Mouse (Mus musculus) midbrain, embryonic 13.5 days (tissue): ENCODE results near the gene Kctd7. TPM values are rescaled to one million over a fixed set of nuclear protein-coding genes. Genes with fewer than 3 reads are reported as not detected.
A peak's percentile ranks its signal among the peaks of the same experiment; 100 is the strongest.

Source experiments
- ATAC-seq: fragments of 200-750 bp; cut with Nextera tagmentation; 2 replicates; pipeline ENCODE4 v1.8.0; 2017; ENCODE audit warnings: mild to moderate bottlenecking, moderate TSS enrichment, moderate library complexity
- H3K27ac ChIP-seq: fragments of 300-500 bp; sonication (generic); 2 replicates; pipeline ENCODE4 v1.5.1; 2015; ENCODE audit warnings: inconsistent platforms, mild to moderate bottlenecking, moderate library complexity
- H3K27me3 ChIP-seq: fragments of 300-500 bp; sonication (generic); 2 replicates; pipeline ENCODE4 v1.6.1; 2015; ENCODE audit warnings: mild to moderate bottlenecking, inconsistent platforms
- H3K36me3 ChIP-seq: fragments of 300-500 bp; sonication (generic); 2 replicates; pipeline ENCODE4 v1.6.1; 2015; ENCODE audit warnings: mild to moderate bottlenecking, inconsistent platforms
- H3K4me1 ChIP-seq: fragments of 300-500 bp; sonication (generic); replicated peaks from 2 replicates; pipeline ENCODE4 v1.6.1; 2015; ENCODE audit warnings: inconsistent platforms
- H3K4me2 ChIP-seq: fragments of 300-500 bp; sonication (generic); replicated peaks from 2 replicates; pipeline ENCODE4 v1.6.1; 2015; ENCODE audit warnings: moderate library complexity, mild to moderate bottlenecking, inconsistent platforms
- H3K4me3 ChIP-seq: fragments of 300-500 bp; sonication (generic); replicated peaks from 2 replicates; pipeline ENCODE4 v1.5.1; 2015; ENCODE audit warnings: mild to moderate bottlenecking, inconsistent platforms
- H3K9ac ChIP-seq: fragments of 300-500 bp; sonication (generic); replicated peaks from 2 replicates; pipeline ENCODE4 v1.6.1; 2015; ENCODE audit warnings: mild to moderate bottlenecking, inconsistent platforms
- H3K9me3 ChIP-seq: fragments of 300-500 bp; sonication (generic); 2 replicates; pipeline ENCODE4 v1.6.1; 2016; ENCODE audit warnings: mild to moderate bottlenecking, inconsistent platforms
- WGBS: fragments of 180-500 bp; shearing (Covaris S2); methylation state at CpG from one replicate; pipeline ENCODE4 v1.1.7; 2015; 5-methylcytosine and 5-hydroxymethylcytosine counted together
- polyA plus RNA-seq: library from polyadenylated mRNA; unstranded; fragments of >200 nt; fragmentation: Nextera tagmentation; extraction: Ambion mirVana; gene quantifications from 2 replicates; pipeline ENCODE4 v1.2.1, GENCODE M21; 2015

The Kctd7 gene
- 11.0 and 12.2 TPM in 2 replicates for polyA plus RNA-seq

DNA sequence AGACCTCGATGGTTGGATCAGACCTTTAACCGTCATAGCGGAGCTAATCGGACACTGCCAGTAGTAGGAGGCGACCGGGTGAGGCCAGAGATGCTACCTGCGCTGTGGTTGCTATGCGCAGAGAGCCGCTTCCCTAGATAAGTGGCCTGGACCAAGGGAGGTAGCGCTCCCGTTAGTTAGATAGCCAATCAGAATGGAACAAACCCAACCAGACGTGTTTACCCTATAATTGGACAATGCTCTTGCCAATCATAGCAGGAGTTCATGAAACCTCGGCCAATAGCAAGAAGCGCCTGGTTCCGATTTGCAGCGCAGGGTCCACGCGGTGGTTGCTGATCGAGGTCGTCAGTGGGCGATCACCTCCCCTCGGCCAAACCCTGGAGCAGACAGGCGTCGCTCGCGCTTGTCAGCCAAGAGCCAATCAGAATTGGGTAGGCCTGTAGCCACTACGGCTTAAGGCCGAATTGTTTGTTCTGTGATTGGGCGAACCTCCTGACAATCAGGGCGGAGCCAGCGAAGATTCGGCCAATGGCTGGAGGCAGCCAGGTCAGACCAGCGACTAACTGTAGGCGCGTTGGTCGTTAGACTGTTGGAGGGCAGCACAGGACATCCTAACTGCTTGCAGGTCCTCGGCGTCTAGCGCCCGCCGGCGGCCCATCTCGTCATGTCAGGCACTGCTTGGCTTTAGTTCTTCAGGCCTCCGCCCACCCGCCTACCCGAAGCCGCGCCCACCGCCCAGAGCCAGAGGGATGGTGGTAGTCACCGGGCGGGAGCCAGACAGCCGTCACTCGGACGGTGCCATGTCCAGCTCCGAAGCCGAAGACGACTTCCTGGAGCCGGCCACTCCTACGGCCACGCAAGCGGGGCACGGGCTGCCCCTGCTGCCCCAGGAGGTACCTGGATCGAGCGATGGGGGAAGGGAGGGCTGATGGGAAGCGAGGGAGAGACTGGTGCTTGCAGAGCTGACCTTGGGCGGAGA, at the start of gene Kctd7:
Gene Kctd7 (plus strand): TSS at position 528 of the 979 bp plus-strand sequence.
- under 1% methylated on average over 66 of the region's 66 CpGs for WGBS
- no peaks in the 10 kb centered on the region for H3K9me3 ChIP-seq
- peaks cover 12% of the 10 kb centered on the region for H3K36me3 ChIP-seq
- ATAC-seq: peak; percentile 98
- H3K4me2 ChIP-seq: peak within 1 kb of the TSS; percentile 84
- no peaks in the 10 kb centered on the region for H3K27me3 ChIP-seq
- peak within 1 kb of the TSS; percentile 90 for H3K27ac ChIP-seq
- H3K4me1 ChIP-seq: peaks cover 30% of the 10 kb centered on the region
- H3K9ac ChIP-seq: peak within 1 kb of the TSS; percentile 86
- peak within 1 kb of the TSS; percentile 71 for H3K4me3 ChIP-seq

DNA sequence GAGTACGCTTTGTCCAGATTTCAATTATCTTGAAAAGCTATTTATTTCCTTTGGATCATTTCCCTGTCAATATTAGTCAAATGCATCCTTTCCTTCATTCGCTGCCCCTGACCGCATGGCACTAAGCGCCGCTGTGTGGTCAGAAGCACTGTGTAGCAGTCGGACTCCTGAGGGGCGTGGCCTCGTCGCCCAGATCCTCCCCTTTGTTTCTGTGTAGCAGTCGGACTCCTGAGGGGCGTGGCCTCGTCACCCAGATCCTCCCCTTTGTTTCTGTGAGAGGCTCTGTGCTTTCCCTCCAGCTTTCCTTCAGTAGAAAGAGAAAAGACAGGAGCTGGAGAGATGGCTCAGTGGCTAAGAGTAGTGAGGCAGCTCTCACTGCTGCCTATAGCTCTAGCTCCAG, 47.9 kb upstream of the Kctd7 start:
- WGBS: 47% methylated on average over 12 of the region's 12 CpGs
- Histone ChIP-seq H3K4me1 (no peaks in the 10 kb centered on the region), H3K27ac (no peak overlapping the region), H3K9ac (no peak overlapping the region), H3K9me3 (no peaks in the 10 kb centered on the region), H3K36me3 (peaks cover 5% of the 10 kb centered on the region), H3K27me3 (no peaks in the 10 kb centered on the region), H3K4me2 (no peak overlapping the region), H3K4me3 (no peak overlapping the region)
- no peak for ATAC-seq

DNA sequence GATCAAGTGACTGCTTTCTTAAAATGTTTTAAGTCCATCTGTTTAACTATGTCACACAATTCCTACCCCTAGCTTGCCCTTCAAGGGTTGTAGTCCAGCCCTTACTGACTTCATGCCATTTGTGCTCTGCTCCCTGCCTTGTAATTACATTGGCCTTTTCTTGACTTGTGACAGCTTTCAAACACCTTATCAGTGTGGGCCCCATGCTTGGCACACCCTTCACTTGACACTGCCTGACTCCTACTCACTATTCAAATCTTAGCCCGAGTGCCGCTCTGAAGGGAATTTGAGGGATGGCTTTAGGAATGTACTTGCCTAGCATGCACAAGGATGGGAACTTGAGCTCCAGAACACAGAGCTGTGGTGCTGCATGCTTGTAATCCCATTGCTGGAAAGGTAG, 46.8 kb upstream of the Kctd7 start:
- WGBS: 86% methylated on average over 2 of the region's 2 CpGs
- Histone ChIP-seq H3K36me3 (peaks cover 14% of the 10 kb centered on the region), H3K9me3 (no peaks in the 10 kb centered on the region), H3K27ac (no peak overlapping the region), H3K4me3 (no peak overlapping the region), H3K9ac (no peak overlapping the region), H3K4me2 (no peak overlapping the region), H3K27me3 (no peaks in the 10 kb centered on the region), H3K4me1 (no peaks in the 10 kb centered on the region)
- ATAC-seq: no peak

DNA sequence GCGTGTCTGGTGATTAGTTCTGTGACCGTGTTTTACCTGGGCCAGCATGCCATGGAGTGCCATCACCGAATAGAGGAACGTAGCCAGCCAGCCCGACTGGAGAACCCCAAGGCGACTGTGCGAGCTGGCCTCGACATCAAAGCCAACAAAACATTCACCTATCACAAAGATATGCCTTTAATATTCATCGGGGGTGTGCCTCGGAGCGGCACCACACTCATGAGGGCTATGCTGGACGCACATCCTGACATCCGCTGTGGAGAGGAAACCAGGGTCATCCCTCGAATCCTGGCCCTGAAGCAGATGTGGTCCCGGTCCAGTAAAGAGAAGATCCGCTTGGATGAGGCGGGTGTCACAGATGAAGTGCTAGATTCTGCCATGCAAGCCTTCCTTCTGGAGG, 42.9 kb upstream of the Kctd7 start:
- no peaks in the 10 kb centered on the region for H3K4me1 ChIP-seq
- no peak overlapping the region for H3K9ac ChIP-seq
- no peaks in the 10 kb centered on the region for H3K9me3 ChIP-seq
- peaks cover 26% of the 10 kb centered on the region for H3K36me3 ChIP-seq
- H3K4me3 ChIP-seq: no peak overlapping the region
- 96% methylated on average over 17 of the region's 17 CpGs for WGBS
- no peak overlapping the region for H3K27ac ChIP-seq
- H3K4me2 ChIP-seq: no peak overlapping the region
- H3K27me3 ChIP-seq: no peaks in the 10 kb centered on the region
- no peak for ATAC-seq

DNA sequence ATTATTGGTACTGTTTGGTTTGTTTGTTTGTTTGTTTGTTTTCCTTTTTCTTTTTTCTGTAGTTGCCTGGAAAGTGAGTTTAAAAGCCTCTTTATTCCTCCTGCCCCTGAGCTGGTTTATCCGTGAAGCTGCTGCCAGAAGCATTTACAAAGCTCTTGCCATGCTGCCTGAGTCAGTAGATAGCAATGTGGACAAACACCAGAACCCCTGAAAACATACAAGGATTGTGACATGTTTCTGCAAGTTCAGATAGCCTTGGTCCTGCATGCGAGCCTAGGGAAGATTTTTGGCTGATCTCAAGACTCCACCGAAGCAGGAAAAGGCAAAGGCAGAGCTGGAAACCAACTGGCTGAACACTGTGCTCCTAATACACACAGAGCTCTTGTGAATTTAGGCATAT, 35.3 kb upstream of the Kctd7 start:
- no peaks in the 10 kb centered on the region for H3K9me3 ChIP-seq
- H3K9ac ChIP-seq: no peak overlapping the region
- H3K36me3 ChIP-seq: peaks cover 12% of the 10 kb centered on the region
- no peaks in the 10 kb centered on the region for H3K4me1 ChIP-seq
- H3K4me2 ChIP-seq: no peak overlapping the region
- no peak overlapping the region for H3K4me3 ChIP-seq
- no peaks in the 10 kb centered on the region for H3K27me3 ChIP-seq
- 87% methylated on average over 3 of the region's 3 CpGs for WGBS
- no peak overlapping the region for H3K27ac ChIP-seq
- ATAC-seq: no peak

DNA sequence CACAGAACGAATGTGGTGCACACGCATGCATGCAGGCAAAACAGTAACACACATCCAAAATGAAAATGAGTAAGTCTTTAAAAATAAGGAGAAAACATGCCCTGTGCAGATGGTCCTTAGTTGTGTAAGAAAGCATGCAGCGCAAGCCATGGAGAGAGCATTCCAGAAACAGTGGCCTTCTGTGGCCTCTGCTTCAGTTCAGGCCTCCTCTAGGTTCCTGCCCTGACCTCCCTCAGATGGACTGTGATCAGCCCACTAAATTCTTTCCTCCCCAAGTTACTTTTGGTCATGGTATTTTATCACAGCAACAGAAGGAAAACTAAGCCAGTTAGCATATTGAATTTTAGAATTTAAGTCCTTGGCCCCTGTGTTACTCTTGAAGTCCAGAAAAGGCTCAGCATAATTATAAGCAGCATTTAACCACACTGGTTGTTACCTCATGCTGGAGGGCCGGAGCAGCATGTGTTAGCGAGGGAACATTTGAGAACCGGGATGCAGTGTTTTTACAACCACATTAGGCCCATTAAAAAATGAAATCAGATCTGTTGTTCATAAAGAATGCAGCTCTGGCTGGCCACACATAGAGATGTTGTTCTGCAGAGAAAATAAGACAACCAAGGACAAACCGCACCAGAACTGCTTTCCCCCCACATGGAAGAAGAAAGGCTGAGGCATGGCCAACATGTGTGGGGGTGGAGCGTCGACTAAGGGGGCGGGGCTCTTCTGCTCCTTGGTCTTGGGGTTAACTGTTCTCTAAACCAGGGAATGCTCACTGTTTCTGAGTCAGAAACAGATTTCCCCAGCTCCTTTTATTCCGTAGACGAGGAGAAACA, 33.8 kb upstream of the Kctd7 start:
- Histone ChIP-seq H3K27ac (no peak overlapping the region), H3K27me3 (no peaks in the 10 kb centered on the region), H3K4me3 (no peak overlapping the region), H3K4me2 (no peak overlapping the region), H3K36me3 (peaks cover 22% of the 10 kb centered on the region), H3K9ac (no peak overlapping the region), H3K4me1 (no peaks in the 10 kb centered on the region), H3K9me3 (no peaks in the 10 kb centered on the region)
- 86% methylated on average over 12 of the region's 12 CpGs for WGBS
- no peak for ATAC-seq

DNA sequence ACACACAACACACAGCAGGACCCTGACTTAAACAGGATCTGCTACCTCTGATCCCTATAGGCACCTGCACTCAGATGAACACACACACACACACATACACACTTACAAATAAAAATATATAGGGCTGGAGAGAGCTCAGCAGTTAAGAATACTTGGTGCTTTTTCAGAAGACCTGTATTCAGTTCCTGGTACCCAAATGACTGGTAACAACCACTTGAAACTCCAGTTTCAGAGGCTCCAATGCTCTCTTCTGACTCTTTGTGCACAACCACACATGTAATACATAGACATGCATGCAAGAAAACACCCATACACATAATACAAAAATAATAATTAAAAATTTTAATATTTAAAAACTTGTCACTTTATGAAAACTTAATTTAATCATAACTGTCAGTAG, 32.0 kb upstream of the Kctd7 start:
- H3K4me2 ChIP-seq: no peak overlapping the region
- H3K36me3 ChIP-seq: peaks cover 26% of the 10 kb centered on the region
- no peaks in the 10 kb centered on the region for H3K9me3 ChIP-seq
- ATAC-seq: no peak
- H3K4me1 ChIP-seq: no peaks in the 10 kb centered on the region
- H3K4me3 ChIP-seq: no peak overlapping the region
- no peak overlapping the region for H3K9ac ChIP-seq
- H3K27ac ChIP-seq: no peak overlapping the region
- H3K27me3 ChIP-seq: no peaks in the 10 kb centered on the region

DNA sequence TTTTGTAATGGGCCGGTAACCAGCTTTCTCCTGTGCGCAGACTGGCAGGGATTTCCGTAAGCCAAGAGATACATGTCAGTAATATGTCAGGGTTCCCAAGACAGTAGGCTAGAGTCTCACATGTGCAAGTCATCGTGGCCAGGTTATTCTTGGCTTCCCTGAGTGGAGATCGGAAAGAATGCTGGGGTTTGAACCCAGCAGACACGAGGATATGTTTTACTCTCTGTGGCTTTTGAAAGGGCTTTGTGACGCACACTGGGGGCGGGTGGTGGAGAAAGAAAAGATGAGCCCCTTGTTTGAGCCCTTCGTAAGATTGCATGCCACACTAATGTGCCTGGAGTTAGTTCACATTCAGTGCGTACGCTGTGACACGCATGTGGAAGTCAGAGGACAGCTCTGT, 28.5 kb upstream of the Kctd7 start:
- Histone ChIP-seq H3K4me2 (no peak overlapping the region), H3K9ac (no peak overlapping the region), H3K27me3 (no peaks in the 10 kb centered on the region), H3K9me3 (no peaks in the 10 kb centered on the region), H3K4me3 (no peak overlapping the region), H3K27ac (no peak overlapping the region), H3K36me3 (peaks cover 18% of the 10 kb centered on the region), H3K4me1 (0 out of 2 replicates have a peak, but pooled peaks cover 4% of the 10 kb centered on the region)
- ATAC-seq: no peak
- 92% methylated on average over 12 of the region's 12 CpGs for whole genome bisulfite sequencing

DNA sequence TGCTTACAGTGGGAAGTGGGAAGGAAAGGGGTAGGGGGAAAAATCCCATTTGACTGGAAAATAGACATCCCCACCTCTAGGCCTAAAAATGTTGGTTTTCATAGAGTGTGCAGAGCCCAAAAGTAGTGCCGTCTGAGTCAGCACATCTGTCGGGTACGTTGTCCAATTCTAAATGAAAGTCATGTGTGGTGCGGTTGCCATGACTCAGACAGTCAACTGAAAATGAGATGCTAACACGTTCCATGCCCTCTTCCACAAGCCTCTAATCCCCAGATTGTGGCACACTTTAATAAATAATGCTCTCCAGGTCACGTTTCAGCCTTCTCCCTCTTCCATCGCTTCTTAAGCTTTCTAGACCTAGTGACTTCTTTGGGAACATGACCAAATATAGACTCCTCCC, 27.8 kb upstream of the Kctd7 start:
- Histone ChIP-seq H3K4me2 (no peak overlapping the region), H3K9me3 (no peaks in the 10 kb centered on the region), H3K36me3 (peaks cover 18% of the 10 kb centered on the region), H3K9ac (no peak overlapping the region), H3K27ac (no peak overlapping the region), H3K4me3 (no peak overlapping the region), H3K4me1 (0 out of 2 replicates have a peak, but pooled peaks cover 4% of the 10 kb centered on the region), H3K27me3 (no peaks in the 10 kb centered on the region)
- no peak for ATAC-seq
- 87% methylated on average over 7 of the region's 7 CpGs for WGBS

DNA sequence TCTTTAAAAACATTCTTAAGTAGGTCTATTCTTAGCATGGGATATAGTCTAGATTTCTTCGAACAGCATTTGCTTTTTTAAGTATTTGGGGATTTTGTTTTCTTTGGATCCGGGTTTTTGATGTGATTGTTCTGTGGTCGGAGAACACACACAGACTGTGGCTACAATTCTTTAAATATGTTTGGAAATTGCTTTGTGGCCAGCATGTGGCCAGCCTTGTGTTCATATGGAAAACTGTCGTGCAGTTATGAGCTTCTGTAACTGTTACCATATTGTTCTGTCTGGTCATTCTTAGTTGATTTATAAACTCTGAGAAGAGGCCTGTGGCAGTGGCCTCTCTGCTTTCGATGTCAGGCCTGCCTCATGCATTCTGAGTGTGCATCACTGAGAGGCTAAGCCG, 26.7 kb upstream of the Kctd7 start:
- WGBS: 86% methylated on average over 6 of the region's 6 CpGs
- no peak overlapping the region for H3K27ac ChIP-seq
- no peak for ATAC-seq

DNA sequence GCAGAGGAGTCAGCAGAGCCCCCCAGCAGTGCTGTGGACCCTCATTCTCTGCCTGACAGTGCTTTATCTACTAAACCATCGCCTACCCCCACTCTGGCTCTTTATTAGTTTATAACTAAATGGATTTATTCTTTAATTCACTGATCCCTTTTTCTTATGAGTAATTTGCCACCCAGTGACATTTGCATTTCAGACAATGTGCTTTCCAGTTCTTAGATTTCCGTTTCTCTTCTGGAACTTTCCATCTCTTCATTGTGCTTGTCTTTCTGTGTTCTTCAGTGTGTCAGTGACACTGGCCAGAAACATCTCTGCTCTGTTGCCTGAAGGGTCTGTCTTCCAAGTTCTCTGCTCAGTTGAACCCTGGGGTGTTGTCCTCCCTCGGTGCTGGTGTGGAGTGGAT, 25.4 kb upstream of the Kctd7 start:
- no peak overlapping the region for H3K27ac ChIP-seq
- H3K4me2 ChIP-seq: no peak overlapping the region
- H3K27me3 ChIP-seq: no peaks in the 10 kb centered on the region
- ATAC-seq: no peak
- no peak overlapping the region for H3K4me3 ChIP-seq
- no peaks in the 10 kb centered on the region for H3K9me3 ChIP-seq
- H3K9ac ChIP-seq: no peak overlapping the region
- 84% methylated on average over 3 of the region's 3 CpGs for WGBS
- H3K4me1 ChIP-seq: peaks cover 4% of the 10 kb centered on the region; the same call in 1 of the 2 replicates
- peaks cover 18% of the 10 kb centered on the region for H3K36me3 ChIP-seq

More for the DNA sequence above, 26.7 kb upstream of the Kctd7 start:
- Histone ChIP-seq H3K4me1 (0 out of 2 replicates have a peak, but pooled peaks cover 4% of the 10 kb centered on the region), H3K27me3 (no peaks in the 10 kb centered on the region), H3K4me3 (no peak overlapping the region), H3K9me3 (no peaks in the 10 kb centered on the region), H3K4me2 (no peak overlapping the region), H3K36me3 (peaks cover 18% of the 10 kb centered on the region), H3K9ac (no peak overlapping the region)
